Mouse (Mus musculus) brain, embryonic 14.5 days (tissue): ENCODE results near the gene Rad21l.

Source experiments
- CTCF ChIP-seq: fragments of 200-500 bp; IDR thresholded peaks from 2 replicates; pipeline ENCODE4 v1.5.1; 2012; ENCODE audit warnings: inconsistent platforms, mild to moderate bottlenecking, moderate library complexity, borderline replicate concordance; ENCODE audit not compliant: insufficient read depth, insufficient read length; ENCODE audit errors: extremely low read depth
- POLR2A ChIP-seq: fragments of 200-500 bp; IDR thresholded peaks from 2 replicates; pipeline ENCODE4 v1.6.1; 2012; ENCODE audit warnings: mild to moderate bottlenecking, inconsistent platforms, borderline replicate concordance; ENCODE audit not compliant: poor library complexity, insufficient read depth, insufficient read length, severe bottlenecking; ENCODE audit errors: extremely low read depth

GRCm38 (mm10) chr2:151670968-151671329 lies 2.6 kb upstream of the Rad21l start:
- TF ChIP-seq POLR2A (no peak), CTCF (no peak)
